Mouse (Mus musculus): Measurements from ENCODE around the gene Fkbp7.
"Not testable (repeated sequence)": the region's sequence is repeated elsewhere in the genome, so short reads cannot be mapped to it uniquely, and the experiment has no call there.

Fkbp7 gene

DNA sequence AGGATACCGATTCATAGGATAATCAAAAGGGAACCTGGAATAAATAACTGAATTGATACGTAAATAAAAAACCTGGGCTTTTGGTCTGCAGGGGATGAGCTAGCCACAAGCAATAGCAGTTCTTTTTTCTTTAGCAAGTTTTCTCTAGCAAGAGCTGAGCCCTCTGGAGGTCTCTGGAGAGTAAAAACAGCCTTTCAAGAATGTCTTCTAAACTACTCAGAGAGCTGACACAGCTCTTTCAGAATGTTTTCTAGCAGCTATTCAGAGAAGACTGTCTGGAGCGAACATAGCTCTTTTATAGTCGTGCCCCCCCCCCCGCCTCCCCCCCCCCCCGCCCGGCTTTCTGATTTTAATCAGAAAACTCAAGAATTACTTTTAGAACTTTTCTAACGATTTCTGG, 13.5 kb downstream of the Fkbp7 start:
- no peak for DNase-seq

DNA sequence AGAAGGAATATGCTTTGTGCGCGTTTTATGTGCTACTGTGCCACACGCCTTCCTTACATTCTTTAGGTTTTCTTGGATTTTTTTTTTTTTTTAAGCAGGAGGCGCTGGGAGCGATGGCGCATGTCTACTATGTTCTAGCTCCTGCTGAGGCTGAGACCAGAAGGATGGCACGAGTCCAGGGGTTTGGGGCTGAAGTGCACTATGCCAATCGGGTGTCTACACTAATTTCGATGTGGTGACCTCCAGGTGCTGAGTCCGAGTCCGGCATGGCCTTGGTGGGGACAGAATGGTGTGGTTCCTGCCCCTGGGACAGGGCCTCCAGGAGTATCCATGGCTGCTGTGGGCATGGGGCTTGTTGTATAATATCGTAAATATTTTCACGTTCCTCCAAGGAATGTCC, 14.4 kb downstream of the Fkbp7 start:
- no peak for DNase-seq

DNA sequence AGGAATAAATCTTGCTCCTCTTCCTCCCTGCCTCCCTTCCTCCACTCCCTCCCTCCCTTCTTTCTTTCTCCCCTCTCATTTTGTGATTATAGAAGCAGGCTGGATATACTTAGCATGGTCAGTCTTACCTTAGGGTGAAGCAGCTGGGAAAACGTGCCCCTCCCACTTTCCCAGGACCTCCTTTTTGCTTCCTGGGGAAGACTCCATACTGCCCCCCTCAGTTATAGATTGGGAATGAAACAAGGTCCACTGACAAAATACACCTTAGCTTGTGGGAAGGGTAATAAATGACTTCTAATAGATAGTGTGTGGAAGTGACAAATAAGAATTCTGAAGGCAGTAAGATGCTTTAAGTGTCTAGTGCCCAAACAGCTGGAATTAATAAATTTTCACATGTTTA, 16.9 kb downstream of the Fkbp7 start:
- no peak for DNase-seq

DNA sequence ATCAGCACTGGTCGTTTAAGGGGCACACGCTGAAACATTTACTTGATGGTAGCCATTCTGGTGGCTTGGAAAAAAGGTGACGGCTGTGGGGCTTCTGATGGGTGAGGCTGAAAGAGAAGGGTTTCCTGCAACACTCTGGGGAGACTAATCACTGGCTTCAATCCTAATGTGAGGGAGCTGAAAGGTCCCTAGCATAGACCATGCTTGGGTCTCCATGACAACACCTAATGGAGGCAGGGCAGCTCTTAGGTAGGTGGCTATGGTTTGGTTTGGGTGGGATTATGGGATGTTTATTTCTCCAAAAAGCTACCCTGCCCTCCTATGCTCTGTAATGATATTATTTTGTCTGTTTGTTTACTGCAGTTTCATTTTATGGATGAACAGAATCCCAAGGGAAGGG, 17.5 kb downstream of the Fkbp7 start:
- DNase-seq: no peak

DNA sequence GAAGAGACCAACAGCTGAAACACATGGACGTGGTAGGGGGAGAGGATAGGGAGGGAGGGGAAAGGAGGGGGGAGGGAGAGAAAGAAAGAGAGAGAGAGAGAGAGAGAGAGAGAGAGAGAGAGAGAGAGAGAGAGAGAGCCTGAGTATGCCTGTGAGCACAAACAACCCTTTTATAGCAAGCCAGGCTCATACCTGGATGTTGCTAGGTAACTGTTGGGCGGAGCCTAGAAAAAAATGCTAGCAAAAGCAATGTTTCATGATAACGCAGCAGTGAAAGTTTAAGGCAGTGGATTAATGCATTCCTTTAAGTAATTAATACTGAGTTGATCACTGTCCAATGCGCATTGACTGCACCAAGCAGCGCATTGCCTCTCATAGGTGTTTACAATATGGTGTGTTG, 18.3 kb downstream of the Fkbp7 start:
- no peak for DNase-seq

DNA sequence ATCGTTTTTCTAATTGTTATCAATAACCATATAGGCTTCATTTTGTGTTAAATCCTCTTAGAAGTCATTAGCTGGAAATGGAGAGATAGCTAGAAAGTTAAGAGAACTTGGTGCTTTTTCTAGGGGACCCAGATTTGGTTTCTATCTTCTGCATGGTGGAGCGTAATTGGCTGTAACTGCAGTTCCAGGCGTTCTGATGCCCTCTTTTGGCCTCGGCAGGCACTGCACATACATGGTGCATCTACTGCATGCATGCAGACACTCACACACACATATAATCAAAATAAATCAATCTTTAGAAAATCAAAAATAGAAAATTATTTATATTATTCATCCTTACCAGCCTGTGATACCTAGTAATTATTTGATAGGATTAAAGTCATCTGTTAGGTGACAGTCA, 19.8 kb downstream of the Fkbp7 start:
- no peak for DNase-seq

DNA sequence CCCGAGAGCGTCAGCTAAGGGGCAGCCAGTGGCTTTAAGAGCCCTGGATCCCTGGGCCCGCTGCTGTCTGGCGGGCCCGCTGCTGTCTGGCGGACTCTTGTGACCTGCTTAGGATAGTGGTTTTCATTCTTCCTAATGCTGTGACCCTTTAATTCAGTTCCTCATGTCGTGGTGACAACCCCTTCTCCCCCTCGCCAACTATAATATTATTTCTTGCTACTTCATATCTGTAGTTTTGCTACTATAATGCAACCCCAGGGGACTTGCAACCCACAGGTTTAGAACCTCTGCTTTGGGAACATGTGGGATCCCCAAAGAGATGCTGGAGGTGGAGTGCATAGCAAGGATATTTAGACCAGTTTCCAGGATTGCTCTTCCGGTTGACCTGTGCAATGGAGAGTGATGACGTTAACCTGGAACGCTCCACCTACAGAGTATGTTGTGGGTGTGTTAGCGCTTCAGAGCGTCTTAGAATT, 24.2 kb downstream of the Fkbp7 start:
- no peak for DNase-seq

DNA sequence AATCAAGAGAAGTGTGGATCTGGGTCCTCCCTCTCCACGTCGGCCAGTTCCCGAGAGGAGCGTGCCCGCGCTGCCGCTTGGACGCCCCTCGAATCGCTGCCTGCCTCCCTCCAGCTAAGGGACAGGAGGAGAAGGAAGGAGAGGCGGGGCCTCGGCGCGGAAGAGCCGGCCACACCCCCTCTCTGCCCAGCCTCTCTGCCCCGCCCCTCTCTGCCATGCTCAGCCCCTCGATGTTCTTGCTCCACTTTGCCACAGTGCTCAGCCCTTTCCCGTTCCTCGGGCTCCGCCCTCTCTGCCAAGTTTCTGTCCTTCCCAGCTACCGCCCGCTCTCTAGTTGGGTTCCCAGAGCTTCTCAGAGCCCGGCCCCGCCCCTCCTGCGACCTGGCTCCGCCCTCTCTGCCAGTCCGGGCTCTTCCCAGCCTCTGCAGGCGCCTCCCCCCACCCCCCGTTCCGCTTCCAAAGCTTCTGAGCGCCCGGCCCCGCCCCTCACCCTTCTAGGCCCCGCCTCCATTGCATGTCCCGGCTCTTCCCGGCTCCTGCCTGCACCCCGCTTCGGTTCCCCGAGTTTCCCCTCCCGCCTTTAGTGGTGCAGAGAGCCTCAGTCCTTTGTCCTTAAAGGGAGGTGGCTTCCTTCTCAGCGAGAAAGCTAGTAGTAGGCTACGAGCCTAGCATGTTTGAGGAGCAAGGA, 24.9 kb downstream of the Fkbp7 start, which contains the start of the genes Prkra and Pjvk:
Gene Prkra, minus strand, starts transcription at position 133 of the 688 bp plus-strand sequence.
Gene Pjvk, plus strand, starts transcription at position 594 of the 688 bp plus-strand sequence.
- peak; percentile 98 for DNase-seq

DNA sequence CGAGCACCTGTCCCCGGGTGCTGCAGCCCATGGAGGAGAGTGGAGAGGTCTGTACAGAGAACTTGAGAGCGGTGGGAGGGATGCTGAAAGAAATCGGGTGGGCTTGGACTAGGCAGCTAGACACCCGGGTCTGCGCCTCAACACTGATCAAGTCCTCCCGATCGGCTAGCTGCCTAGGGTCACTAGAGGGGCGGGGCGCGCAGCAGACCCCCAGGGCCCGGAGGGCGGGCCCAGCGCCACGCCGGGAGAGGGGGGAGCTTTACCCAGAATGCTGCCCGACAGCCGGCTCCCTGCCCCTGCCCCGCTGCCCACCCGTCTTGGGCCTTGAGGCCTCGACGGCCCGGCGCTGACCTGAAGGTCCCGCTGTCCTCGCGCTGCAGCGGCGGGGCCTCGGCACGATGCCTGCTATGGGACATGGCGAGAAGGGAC, 25.5 kb downstream of the Fkbp7 start:
- no peak for DNase-seq

DNA sequence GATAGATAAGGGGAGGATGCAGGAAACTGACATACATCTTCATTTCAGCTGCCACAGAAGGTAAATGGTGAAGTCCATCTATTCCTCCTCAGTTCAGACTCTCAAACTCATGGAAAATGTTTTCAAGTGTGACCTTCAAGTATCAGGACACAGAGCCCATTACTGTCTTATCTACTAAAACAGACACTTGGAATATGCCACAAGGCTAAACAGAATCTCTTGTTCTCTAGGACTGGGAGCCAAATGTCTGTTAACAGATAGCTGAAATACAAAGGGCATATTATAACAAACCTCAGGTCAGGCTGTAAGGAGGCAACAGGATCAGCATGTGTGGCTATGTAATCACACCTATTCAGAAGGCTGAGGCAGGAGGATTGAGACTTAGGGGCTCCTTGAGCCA, 29.1 kb downstream of the Fkbp7 start:
- DNase-seq: no peak

DNA sequence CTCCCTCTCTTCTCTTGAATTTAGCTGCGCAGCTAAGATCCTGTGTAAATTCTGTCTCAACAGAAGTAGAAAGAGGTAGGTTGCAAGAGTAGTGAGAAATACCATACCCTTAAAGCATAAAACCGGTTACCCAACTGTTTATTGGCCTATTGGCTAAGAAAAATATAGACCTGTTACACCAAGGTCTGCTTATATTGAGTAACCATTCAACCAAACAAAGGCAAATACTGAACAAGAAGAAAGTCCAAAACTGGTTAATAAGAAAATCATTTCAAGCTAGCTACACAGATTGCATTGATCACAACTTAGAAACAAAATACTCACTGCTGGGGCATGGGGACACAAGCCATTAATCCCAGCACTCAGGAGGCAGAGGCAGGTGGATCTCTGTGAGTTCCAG, 33.3 kb downstream of the Fkbp7 start:
- DNase-seq: no peak

DNA sequence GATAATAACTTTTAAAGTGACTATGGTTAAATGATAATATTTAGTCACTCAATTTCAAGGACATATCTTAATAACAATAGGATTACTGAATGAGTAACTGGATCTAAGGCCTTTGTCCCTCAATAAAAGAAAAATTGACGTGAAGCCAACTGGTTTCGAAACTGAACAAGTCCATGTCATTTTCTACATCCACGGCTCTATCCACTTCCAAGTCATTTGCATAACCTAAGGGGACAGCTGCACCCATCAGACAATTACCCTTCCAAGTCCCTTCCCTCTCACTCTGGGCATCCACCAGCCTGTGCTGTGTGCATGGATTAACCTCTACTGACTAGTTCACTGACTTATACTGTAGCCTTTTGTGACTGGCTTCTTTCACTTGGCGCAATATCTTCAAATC, 41.3 kb downstream of the Fkbp7 start:
- no peak for DNase-seq

DNA sequence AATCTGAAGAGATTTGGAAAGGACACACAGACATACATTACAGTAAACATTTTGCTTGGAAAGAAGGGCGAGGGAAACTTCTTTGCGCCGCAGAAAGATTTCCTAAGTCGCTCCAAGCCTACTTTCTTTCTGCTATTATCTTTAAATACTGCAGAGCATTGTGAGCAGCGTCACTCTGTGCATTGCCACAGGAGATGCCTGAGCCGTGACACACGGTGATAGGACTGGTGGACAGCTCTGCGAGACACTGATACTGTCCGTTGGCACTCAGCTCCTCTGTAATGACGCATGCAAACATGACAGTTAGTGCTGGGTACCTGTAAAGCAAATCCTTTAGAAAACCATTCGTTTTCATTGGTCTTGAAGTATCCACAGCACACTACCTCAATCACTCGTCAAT, 42.6 kb downstream of the Fkbp7 start:
- DNase-seq: no peak

DNA sequence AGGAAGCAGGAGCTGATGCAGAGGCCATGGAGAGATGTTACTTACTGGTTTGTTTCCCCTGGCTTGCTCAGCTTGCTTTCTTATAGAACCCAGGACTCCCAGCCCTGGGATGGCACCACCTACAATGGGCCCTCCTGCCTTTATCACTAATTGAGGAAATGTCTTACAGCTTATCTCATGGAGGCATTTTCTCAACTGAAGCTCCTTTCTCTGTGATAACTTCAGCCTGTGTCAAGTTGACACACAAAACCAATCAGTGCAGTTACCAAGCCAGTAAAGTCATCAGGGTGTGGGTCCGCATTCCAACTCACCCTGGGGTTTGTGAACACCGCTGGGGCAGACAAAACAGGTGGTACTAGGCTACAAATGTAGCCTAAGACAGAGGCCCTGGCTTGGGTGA, 50.6 kb downstream of the Fkbp7 start:
- DNase-seq: not testable (repeated sequence)

DNA sequence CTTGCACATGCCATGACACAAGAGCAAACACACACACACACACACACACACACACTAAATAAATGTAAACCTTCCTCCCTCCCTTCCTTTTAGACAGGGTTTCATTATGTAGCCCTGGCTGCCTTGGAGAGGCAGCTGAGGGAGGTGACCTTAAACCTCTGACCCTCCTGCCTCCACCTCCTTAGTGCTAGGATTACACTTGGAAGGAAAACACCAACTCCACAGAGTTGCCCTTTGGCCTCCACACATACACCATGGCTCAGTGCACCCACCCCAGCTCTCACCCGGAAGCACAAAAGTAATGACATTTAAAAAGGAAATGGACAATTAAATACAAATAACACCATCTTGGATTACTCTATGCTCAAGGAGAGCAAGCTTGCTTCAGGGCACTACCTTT, 51.2 kb downstream of the Fkbp7 start:
- no peak for DNase-seq

DNA sequence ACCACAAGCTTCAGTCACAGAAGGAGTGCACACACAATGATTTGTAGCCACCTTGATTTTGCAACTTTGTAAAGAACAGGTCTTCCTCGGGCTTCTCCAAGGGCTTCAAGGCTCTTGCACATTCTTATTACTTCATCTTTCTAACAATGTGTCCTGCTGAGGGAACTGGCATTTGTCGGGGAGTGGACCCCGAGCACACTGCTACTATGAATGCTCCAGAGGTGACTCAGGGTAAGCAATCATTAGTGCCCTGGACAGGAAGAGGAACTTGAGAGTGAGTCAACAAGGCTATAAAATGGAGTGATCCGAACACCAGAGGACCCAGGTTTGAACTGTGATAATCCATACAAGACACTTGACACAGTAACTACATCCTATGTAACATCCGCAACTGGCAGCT, 52.7 kb downstream of the Fkbp7 start:
- no peak for DNase-seq

DNA sequence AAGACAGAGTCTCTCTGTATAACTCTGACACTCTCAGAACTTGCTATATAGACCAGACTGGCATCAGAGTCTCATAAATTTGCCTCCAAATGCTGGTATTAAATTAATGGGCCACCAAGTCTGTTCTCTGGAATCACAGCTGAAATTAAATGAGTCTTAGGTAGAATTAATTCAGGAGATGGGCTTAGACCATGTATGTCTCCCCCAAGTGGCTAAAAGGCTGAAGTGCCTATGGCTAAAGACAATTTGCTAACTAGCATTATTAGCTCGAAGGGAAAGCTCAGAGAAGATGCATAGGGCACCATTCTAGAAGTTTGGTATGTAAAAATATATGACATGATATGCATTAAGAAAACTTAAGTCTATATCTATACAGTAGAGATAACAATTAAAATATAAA, 54.8 kb downstream of the Fkbp7 start:
- DNase-seq: no peak

All from kidney, adult 18-20 months (tissue).